Mouse (Mus musculus) stomach, postnatal 0 days (tissue): Measurements from ENCODE around the gene Scn1b.

Experiments used
- CTCF ChIP-seq: IDR thresholded peaks from 2 replicates; pipeline ENCODE4 v1.5.1; 2016; ENCODE audit warnings: antibody characterized with exemption, low read depth, mild to moderate bottlenecking, moderate library complexity
- EP300 ChIP-seq: optimal IDR thresholded peaks from 2 replicates; pipeline ENCODE3; 2016; ENCODE audit warnings: antibody characterized with exemption

DNA sequence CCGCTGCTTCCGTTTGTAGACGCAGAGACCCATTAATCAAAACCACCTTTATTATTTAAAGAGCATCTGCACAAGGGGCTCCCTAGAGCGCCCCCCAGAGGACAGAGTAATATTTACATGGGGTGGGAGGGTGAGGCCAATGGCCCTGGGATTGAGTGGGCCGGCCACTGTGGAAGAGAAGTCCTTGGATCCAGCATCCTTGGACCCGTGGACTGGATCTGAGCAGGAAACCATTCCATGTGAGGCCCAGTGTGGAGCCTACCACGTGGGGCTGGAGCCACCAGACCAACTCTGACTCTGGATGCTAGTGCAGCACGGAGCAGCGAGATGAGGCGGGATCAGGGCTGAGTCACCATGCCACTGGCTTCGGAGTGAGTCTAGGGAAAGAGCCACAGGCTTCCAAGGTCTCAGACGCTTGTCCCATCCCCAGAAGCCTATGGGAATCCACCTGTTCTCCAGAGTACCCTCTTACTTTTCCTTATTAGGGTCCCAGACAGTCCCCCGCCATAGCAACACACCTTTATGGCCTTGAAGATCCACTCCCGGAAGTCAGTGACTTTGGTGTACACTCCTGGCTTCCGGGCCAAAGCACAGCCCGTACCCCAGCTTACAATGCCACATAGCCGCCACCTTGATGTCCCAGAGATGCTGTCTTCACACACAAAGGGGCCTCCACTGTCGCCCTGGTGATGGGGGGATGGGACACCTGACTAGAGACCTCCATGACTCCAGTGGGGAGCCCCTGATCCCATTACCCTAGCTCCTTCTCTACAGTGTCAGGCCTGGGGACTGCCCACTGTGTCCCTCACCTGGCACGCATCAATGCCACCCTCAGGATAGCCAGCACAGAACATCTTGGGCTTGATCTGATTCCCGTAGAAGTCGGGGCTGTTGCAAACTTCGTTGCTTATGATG, 27.8 kb downstream of the Scn1b start:
- TF ChIP-seq CTCF (peak; percentile 52), EP300 (no peak)
